In the genomic region with DNA sequence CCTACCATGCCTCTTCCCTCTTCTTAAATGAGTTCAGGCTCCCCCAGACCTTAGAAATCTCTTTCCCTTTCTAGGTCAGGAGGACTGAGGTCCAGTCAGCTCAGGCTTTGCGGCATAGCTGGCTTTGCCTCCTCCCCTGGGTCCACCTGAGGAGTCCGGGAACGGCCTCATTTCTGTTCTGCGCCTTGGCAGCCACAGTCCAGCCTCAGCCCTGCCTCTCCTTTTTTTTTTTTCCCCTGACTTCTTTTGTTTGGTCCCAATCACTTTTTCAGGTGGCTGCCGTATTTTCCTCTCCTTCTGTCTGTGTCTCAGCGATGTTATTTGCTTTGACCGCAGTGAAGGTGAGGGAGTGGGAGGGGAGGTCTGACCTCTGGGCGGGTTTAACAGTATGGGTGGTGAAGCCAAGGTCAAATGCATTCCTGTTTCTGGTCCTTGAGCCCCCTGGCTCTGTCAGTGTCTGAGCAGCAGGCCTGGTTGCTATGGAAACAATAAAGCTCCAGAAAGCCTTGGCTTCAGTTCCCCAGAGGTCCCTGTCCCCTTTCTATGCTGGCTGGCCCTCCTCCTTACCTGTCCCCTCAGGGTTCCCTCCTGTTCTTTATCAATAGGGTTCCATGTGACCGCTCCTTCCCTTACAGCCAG, we compare ENCODE assay signal across 11 mouse cellular contexts. TPM values are rescaled to one million over a fixed set of nuclear protein-coding genes. Genes with fewer than 3 reads are reported as not detected.
DNase-seq lines count a peak whose midpoint lies in the region; ATAC-seq and TF ChIP-seq lines count a peak whose summit lies in the region.
"Had no signal": no experiment of that assay in that cellular context is flagged by ENCODE, and none has a peak within 500 bp of the region (broad histone marks: within the 10 kb centered on the region; RNA-seq: fewer than 3 reads in every experiment).

No protein-coding gene starts in this region.

- TF ChIP-seq POLR2A in brain, embryonic 14.5 days (IDR thresholded peaks at IDR 0.05; ENCODE audit: borderline replicate concordance, extremely low read depth, insufficient read depth, insufficient read length, poor library complexity, severe bottlenecking), result no peak

- peak overlapping the region; percentile 51; the same call in 1 of the 2 replicates for H3K9ac ChIP-seq in midbrain, embryonic 16.5 days (ENCODE audit: low read depth, low read length)
- H3K9ac ChIP-seq in liver, embryonic 11.5 days (ENCODE audit: low read depth, low read length), result no peak overlapping the region
- H3K9ac ChIP-seq: liver, embryonic 15.5 days had no signal

- H3K9me3 ChIP-seq in hindbrain, embryonic 10.5 days, result no peaks in the 10 kb centered on the region
- H3K9me3 ChIP-seq in midbrain, embryonic 16.5 days (replicated peaks; ENCODE audit: control insufficient read depth, low read length, poor library complexity, severe bottlenecking), result no peaks in the 10 kb centered on the region
- H3K9me3 ChIP-seq in liver, embryonic 11.5 days (ENCODE audit: control insufficient read depth, low read length), result no peaks in the 10 kb centered on the region
- H3K9me3 ChIP-seq: liver, embryonic 15.5 days had no signal

- H3K4me2 ChIP-seq in midbrain, embryonic 16.5 days (ENCODE audit: low read length), result no peak overlapping the region
- no peak overlapping the region for H3K4me2 ChIP-seq in liver, embryonic 11.5 days
- H3K4me2 ChIP-seq: heart, embryonic 11.5 days; liver, embryonic 15.5 days had no signal

- H3K4me3 ChIP-seq in gastrocnemius, adult 2 months, result no peak overlapping the region
- no peak overlapping the region for H3K4me3 ChIP-seq in hindbrain, embryonic 10.5 days
- H3K4me3 ChIP-seq in midbrain, embryonic 16.5 days (ENCODE audit: low read depth, low read length), result no peak overlapping the region
- H3K4me3 ChIP-seq in liver, embryonic 11.5 days (ENCODE audit: low read depth, low read length), result no peak overlapping the region
- H3K4me3 ChIP-seq: liver, embryonic 15.5 days had no signal

- H3K27ac ChIP-seq in gastrocnemius, adult 2 months, result peak overlapping the region; percentile 88
- 0 out of 2 replicates have a peak overlapping the region, but pooled peaks have one; percentile 36 for H3K27ac ChIP-seq in hindbrain, embryonic 10.5 days
- H3K27ac ChIP-seq in midbrain, embryonic 16.5 days (ENCODE audit: low read length), result peak overlapping the region; percentile 80
- H3K27ac ChIP-seq in liver, embryonic 11.5 days (ENCODE audit: low read depth, low read length), result no peak overlapping the region

- WGBS in hindbrain, embryonic 10.5 days, result 56% methylated on average over 9 of the region's 9 CpGs
- 19% methylated on average over 9 of the region's 9 CpGs for WGBS in midbrain, embryonic 16.5 days
- 61% methylated on average over 9 of the region's 9 CpGs for WGBS in liver, embryonic 11.5 days

- no peak for DNase-seq in gastrocnemius, adult 2 months
- DNase-seq in gastrocnemius, postnatal 10 days, result no peak
- peak; percentile 70 for DNase-seq in brain, embryonic 14.5 days (ENCODE audit: low read depth)
- no peak for DNase-seq in hindbrain, embryonic 10.5 days (ENCODE audit: low spot score)
- DNase-seq in lung, postnatal 14 days, result no peak
- DNase-seq in liver, embryonic 11.5 days (ENCODE audit: low spot score), result no peak
- DNase-seq in layer of hippocampus, adult 11-12 months (ENCODE audit: low spot score), result no peak

- ATAC-seq in midbrain, embryonic 16.5 days, result peak; percentile 33; the same call in 1 of the 2 replicates
- no peak for ATAC-seq in liver, embryonic 11.5 days (replicated peaks; ENCODE audit: low FRiP score)

- intact Hi-C loops in gastrocnemius, adult 2 months (cut with DNase I), result loop anchor here (1.0 to 5.0 kb wide), 2 partner anchors 34 to 50 kb away; a partner anchor contains a TSS

- H3K4me1 ChIP-seq in hindbrain, embryonic 10.5 days (replicated peaks), result peaks cover 46% of the 10 kb centered on the region
- H3K4me1 ChIP-seq in midbrain, embryonic 16.5 days (ENCODE audit: control insufficient read depth, insufficient read depth, low read length), result peaks cover 66% of the 10 kb centered on the region
- peaks cover 11% of the 10 kb centered on the region for H3K4me1 ChIP-seq in liver, embryonic 11.5 days (replicated peaks; ENCODE audit: control insufficient read depth, insufficient read depth, low read length)

- peaks cover 42% of the 10 kb centered on the region for H3K27me3 ChIP-seq in hindbrain, embryonic 10.5 days (ENCODE audit: insufficient read depth, poor library complexity, severe bottlenecking)
- H3K27me3 ChIP-seq in midbrain, embryonic 16.5 days (ENCODE audit: control insufficient read depth, insufficient read depth, low read depth, low read length), result no peaks in the 10 kb centered on the region
- peaks cover 13% of the 10 kb centered on the region for H3K27me3 ChIP-seq in liver, embryonic 11.5 days (replicated peaks; ENCODE audit: control insufficient read depth, insufficient read depth, low read length)

- TF ChIP-seq CTCF in gastrocnemius, adult 2 months (IDR thresholded peaks at IDR 0.05), result no peak
- TF ChIP-seq CTCF in brain, embryonic 14.5 days (IDR thresholded peaks at IDR 0.05; ENCODE audit: borderline replicate concordance, extremely low read depth, insufficient read depth, insufficient read length), result no peak

- H3K36me3 ChIP-seq in hindbrain, embryonic 10.5 days, result no peaks in the 10 kb centered on the region
- peaks cover 2% of the 10 kb centered on the region for H3K36me3 ChIP-seq in midbrain, embryonic 16.5 days (ENCODE audit: control insufficient read depth, insufficient read depth, low read length)
- H3K36me3 ChIP-seq in liver, embryonic 11.5 days (ENCODE audit: control insufficient read depth, insufficient read depth, low read length), result no peaks in the 10 kb centered on the region
- H3K36me3 ChIP-seq: liver, embryonic 15.5 days had no signal

RNA-seq across cellular contexts. Expression of a gene that starts 34.3 kb away (rescaled TPM):
- 1 to 10 TPM in 1 of 2 experiments, under 1 TPM in 1; 0.77 to 2.0 TPM for total RNA-seq in gastrocnemius, adult 2 months (2021)
- total RNA-seq in gastrocnemius, postnatal 10 days (2021), result 1 to 10 TPM; 3.1 to 3.3 TPM
- 159 and 311 TPM in 2 replicates for polyA plus RNA-seq in brain, embryonic 14.5 days (2012; rRNA removed)
- 4.4 and 13.2 TPM in 2 replicates for polyA plus RNA-seq in hindbrain, embryonic 10.5 days (2016; fragmentation: Nextera tagmentation; extraction: Ambion mirVana)
- polyA plus RNA-seq in midbrain, embryonic 16.5 days (2015; fragmentation: Nextera tagmentation; extraction: Ambion mirVana), result 30.4 and 37.5 TPM in 2 replicates
- 1.1 and 1.6 TPM in 2 replicates for polyA plus RNA-seq in liver, embryonic 11.5 days (2014; fragmentation: Nextera tagmentation; extraction: Ambion mirVana)
- polyA plus RNA-seq: CD4-positive, CD25-positive, alpha-beta regulatory T cell, adult 4 months had no signal

RNA-seq across cellular contexts. Expression of a gene that starts 53.7 kb away (rescaled TPM):
- 10 to 100 TPM; 14.9 to 24.6 TPM for total RNA-seq in gastrocnemius, adult 2 months (2021)
- total RNA-seq in gastrocnemius, postnatal 10 days (2021), result 10 to 100 TPM; 30.5 to 31.4 TPM
- 46.0 and 53.1 TPM in 2 replicates for polyA plus RNA-seq in brain, embryonic 14.5 days (2012; rRNA removed)
- polyA plus RNA-seq in hindbrain, embryonic 10.5 days (2016; fragmentation: Nextera tagmentation; extraction: Ambion mirVana), result 20.5 and 20.7 TPM in 2 replicates
- polyA plus RNA-seq in midbrain, embryonic 16.5 days (2015; fragmentation: Nextera tagmentation; extraction: Ambion mirVana), result 91.4 and 139 TPM in 2 replicates
- polyA plus RNA-seq in liver, embryonic 11.5 days (2014; fragmentation: Nextera tagmentation; extraction: Ambion mirVana), result 97.6 and 105 TPM in 2 replicates
